Mouse (Mus musculus): ENCODE measurements around the gene Ofd1. TPM values are rescaled to one million over a fixed set of nuclear protein-coding genes. Genes with fewer than 3 reads are reported as not detected.

Ofd1 gene
- polyA plus RNA-seq, 1 experiment: 19.8 TPM

DNA sequence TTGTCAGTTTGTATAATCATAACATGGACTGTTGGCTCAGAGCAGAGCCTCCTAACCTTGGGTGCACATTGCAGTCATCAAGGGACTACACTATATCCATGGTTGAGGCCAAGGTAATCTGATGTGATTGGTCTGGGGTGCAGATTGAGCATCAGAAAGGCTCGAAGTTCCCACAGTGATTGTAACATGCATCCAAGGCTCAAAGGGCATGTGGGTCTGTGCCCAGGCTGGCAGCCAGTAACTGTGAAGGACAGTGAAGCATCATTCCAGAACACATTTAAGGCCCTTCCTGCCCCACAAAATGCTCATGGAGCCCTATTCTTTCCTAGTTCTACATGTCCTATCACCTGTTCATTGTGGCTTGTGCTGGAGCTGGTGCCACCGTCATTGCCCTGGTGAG is 56.9 kb downstream of the Ofd1 start:
- Histone ChIP-seq H3K4me3 (ENCODE audit: low read depth, low read length) (no peak overlapping the region), H3K27ac (ENCODE audit: insufficient read depth, low read length) (no peak overlapping the region), H3K9ac (ENCODE audit: low read depth, poor library complexity, severe bottlenecking) (no peak overlapping the region), H3K36me3 (ENCODE audit: control insufficient read depth, insufficient read depth, low read length, poor library complexity, severe bottlenecking) (no peaks in the 10 kb centered on the region), H3K4me1 (ENCODE audit: control insufficient read depth, insufficient read depth, low read length) (no peaks in the 10 kb centered on the region), H3K9me3 (replicated peaks; ENCODE audit: control insufficient read depth, insufficient read depth, low read length, poor library complexity, severe bottlenecking) (no peaks in the 10 kb centered on the region), H3K27me3 (ENCODE audit: control insufficient read depth, insufficient read depth, low read length, poor library complexity, severe bottlenecking) (no peaks in the 10 kb centered on the region)
- no peak for TF ChIP-seq CTCF (IDR thresholded peaks at IDR 0.05; ENCODE audit: low read depth, low read length)
- no peak for TF ChIP-seq EP300 (IDR thresholded peaks at IDR 0.05; ENCODE audit: insufficient read depth, low read depth, low read length)
- TF ChIP-seq POLR2A (IDR thresholded peaks at IDR 0.05; ENCODE audit: insufficient read depth, low read length): no peak

DNA sequence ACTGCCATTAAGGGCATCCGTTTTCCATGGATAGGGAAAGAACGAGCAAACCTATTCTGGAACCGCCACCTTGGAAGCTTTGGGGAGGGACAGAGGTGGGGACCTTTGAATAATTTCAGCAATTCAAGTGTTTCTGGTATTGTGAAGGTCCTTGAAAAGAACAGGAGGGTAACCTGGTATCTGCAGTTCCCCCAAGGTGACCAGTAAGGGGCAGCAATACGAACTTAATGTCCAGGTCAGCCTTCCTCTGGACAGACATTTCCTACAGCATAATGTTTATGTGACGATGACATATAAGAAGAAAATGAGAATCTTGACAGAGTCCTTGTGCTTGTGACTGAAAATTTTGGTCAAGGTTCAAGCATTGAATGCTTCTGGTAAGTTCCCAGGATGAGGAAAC is 61.9 kb downstream of the Ofd1 start:
- Histone ChIP-seq H3K27me3 (ENCODE audit: control insufficient read depth, insufficient read depth, low read length, poor library complexity, severe bottlenecking) (no peaks in the 10 kb centered on the region), H3K9ac (ENCODE audit: low read depth, poor library complexity, severe bottlenecking) (no peak overlapping the region), H3K9me3 (replicated peaks; ENCODE audit: control insufficient read depth, insufficient read depth, low read length, poor library complexity, severe bottlenecking) (no peaks in the 10 kb centered on the region), H3K27ac (ENCODE audit: insufficient read depth, low read length) (no peak overlapping the region), H3K4me3 (ENCODE audit: low read depth, low read length) (no peak overlapping the region), H3K4me1 (ENCODE audit: control insufficient read depth, insufficient read depth, low read length) (no peaks in the 10 kb centered on the region), H3K36me3 (ENCODE audit: control insufficient read depth, insufficient read depth, low read length, poor library complexity, severe bottlenecking) (no peaks in the 10 kb centered on the region)
- no peak for TF ChIP-seq CTCF (IDR thresholded peaks at IDR 0.05; ENCODE audit: low read depth, low read length)
- no peak for TF ChIP-seq EP300 (IDR thresholded peaks at IDR 0.05; ENCODE audit: insufficient read depth, low read depth, low read length)

DNA sequence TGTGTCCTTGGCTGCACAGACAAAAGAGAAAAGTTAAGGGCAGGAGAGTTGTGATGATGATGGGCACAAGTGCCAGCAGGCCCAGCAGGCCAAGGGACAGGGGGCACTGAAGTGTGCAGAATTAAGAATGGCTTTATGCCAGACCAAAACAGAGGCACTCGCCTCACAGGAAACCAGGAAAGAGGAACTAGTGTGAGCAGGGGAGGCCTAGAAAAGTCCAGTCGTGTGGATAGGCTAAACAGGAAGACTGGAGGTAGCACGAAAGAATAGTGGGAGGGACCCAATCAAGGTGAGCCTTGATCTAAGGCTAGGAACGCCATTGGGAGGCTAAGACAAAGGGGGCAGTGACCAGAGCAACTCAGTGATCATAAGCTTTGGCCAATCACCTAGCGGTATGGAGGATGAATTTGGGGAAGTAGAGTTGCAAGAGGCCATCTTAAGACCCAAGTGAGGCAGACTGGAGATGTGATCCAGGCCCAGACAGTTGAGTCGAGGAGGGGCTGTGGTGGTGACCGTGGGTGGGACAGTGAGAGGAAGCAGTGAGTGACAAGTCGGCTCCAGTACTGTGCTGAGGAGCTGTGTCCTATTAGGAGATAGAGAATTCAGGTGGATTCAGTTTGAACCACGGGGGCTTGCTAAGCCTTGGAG is 63.7 kb downstream of the Ofd1 start:
- Histone ChIP-seq H3K4me1 (ENCODE audit: control insufficient read depth, insufficient read depth, low read length) (no peaks in the 10 kb centered on the region), H3K9ac (ENCODE audit: low read depth, poor library complexity, severe bottlenecking) (no peak overlapping the region), H3K27ac (ENCODE audit: insufficient read depth, low read length) (no peak overlapping the region), H3K36me3 (ENCODE audit: control insufficient read depth, insufficient read depth, low read length, poor library complexity, severe bottlenecking) (no peaks in the 10 kb centered on the region), H3K27me3 (ENCODE audit: control insufficient read depth, insufficient read depth, low read length, poor library complexity, severe bottlenecking) (no peaks in the 10 kb centered on the region), H3K9me3 (replicated peaks; ENCODE audit: control insufficient read depth, insufficient read depth, low read length, poor library complexity, severe bottlenecking) (no peaks in the 10 kb centered on the region), H3K4me3 (ENCODE audit: low read depth, low read length) (no peak overlapping the region)
- TF ChIP-seq CTCF (IDR thresholded peaks at IDR 0.05; ENCODE audit: low read depth, low read length): no peak
- TF ChIP-seq EP300 (IDR thresholded peaks at IDR 0.05; ENCODE audit: insufficient read depth, low read depth, low read length): no peak
- TF ChIP-seq POLR2A (IDR thresholded peaks at IDR 0.05; ENCODE audit: insufficient read depth, low read length): no peak

DNA sequence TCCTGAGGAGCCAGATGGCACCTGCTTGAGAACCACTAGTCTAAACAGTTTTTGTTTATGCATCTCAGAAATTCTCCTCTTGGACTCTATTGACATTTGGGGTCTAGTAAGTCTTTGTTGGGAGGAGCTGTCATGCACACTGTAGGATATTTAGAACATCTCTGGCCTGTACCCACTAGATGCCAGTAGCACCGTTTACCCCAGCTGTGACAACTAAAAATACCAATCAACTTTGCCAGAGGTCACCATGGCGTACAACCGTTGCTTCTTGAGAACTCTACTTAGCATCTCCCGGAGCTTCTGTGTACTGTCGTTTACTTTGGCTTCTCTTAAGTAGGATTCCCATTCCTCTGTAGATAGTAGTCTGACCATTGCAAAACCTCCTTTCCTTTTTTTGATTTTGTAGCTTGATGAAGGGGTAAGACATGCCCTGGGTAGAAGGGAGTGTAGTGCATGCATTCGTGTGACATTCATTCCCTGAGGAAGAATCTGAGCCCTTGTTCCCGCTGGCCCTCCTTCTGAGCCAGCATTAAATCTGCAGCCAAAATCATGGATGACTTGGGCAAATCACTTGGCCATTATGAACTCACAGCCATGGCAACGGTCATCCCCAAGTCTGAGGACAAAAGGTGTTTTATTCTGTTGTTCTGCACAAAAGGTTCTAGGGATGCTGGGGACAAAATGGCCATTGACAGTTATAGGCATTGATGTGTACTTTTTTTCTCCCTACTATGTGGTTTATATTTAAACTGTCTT is 74.9 kb downstream of the Ofd1 start:
- Histone ChIP-seq H3K27me3 (ENCODE audit: control insufficient read depth, insufficient read depth, low read length, poor library complexity, severe bottlenecking) (no peaks in the 10 kb centered on the region), H3K4me3 (ENCODE audit: low read depth, low read length) (no peak overlapping the region), H3K36me3 (ENCODE audit: control insufficient read depth, insufficient read depth, low read length, poor library complexity, severe bottlenecking) (no peaks in the 10 kb centered on the region), H3K27ac (ENCODE audit: insufficient read depth, low read length) (no peak overlapping the region), H3K4me1 (ENCODE audit: control insufficient read depth, insufficient read depth, low read length) (no peaks in the 10 kb centered on the region), H3K9me3 (replicated peaks; ENCODE audit: control insufficient read depth, insufficient read depth, low read length, poor library complexity, severe bottlenecking) (no peaks in the 10 kb centered on the region), H3K9ac (ENCODE audit: low read depth, poor library complexity, severe bottlenecking) (no peak overlapping the region)
- TF ChIP-seq POLR2A (IDR thresholded peaks at IDR 0.05; ENCODE audit: insufficient read depth, low read length): no peak

DNA sequence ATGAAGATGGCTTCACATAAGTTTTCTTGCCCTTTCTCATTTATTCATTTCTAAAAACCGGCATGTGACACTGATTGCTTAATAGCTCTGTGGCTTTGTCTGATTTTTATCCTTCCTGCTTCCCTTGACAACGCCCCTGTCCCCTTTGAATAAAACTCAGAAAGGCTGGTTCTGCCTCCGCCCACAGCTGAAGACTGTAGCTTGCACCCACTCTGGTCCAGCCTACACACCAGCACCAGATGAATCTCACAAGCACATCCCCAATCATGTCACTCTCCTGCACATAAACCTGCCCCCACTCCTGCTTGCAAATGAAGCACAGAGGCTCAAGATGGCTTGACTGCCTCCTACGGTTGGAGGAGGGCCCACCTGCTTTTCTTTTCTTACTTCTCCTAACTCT is 80.0 kb downstream of the Ofd1 start:
- Histone ChIP-seq H3K27ac (ENCODE audit: insufficient read depth, low read length) (no peak overlapping the region), H3K27me3 (ENCODE audit: control insufficient read depth, insufficient read depth, low read length, poor library complexity, severe bottlenecking) (no peaks in the 10 kb centered on the region), H3K4me1 (ENCODE audit: control insufficient read depth, insufficient read depth, low read length) (no peaks in the 10 kb centered on the region), H3K9me3 (replicated peaks; ENCODE audit: control insufficient read depth, insufficient read depth, low read length, poor library complexity, severe bottlenecking) (no peaks in the 10 kb centered on the region), H3K9ac (ENCODE audit: low read depth, poor library complexity, severe bottlenecking) (no peak overlapping the region), H3K4me3 (ENCODE audit: low read depth, low read length) (no peak overlapping the region), H3K36me3 (ENCODE audit: control insufficient read depth, insufficient read depth, low read length, poor library complexity, severe bottlenecking) (no peaks in the 10 kb centered on the region)
- no peak for TF ChIP-seq POLR2A (IDR thresholded peaks at IDR 0.05; ENCODE audit: insufficient read depth, low read length)

DNA sequence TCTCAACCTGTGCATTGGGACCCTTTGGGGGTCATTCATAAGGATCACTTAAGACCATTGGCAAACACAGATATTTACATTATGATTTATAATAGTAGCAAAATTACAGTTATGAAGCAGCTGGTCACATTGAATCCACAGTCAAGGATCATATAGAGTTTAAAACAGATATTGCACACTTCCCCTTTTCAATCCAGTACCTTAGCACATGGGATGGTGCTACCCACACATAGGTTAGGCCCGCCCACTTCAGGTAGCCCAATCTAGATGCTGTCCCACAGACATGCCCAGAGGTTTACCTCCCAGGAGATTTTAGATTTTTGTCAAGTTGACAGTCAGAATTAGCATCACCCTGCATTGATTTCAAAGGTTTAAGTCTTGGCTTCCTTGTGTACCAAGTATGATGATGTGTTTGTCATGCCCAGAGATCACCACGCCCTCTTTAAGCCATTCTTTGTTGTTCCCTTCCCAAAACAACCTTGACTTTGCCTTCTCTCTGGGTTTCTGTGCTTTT is 80.5 kb downstream of the Ofd1 start:
- H3K4me1 ChIP-seq (ENCODE audit: control insufficient read depth, insufficient read depth, low read length): no peaks in the 10 kb centered on the region
- no peak overlapping the region for H3K27ac ChIP-seq (ENCODE audit: insufficient read depth, low read length)
- H3K9ac ChIP-seq (ENCODE audit: low read depth, poor library complexity, severe bottlenecking): no peak overlapping the region
- H3K36me3 ChIP-seq (ENCODE audit: control insufficient read depth, insufficient read depth, low read length, poor library complexity, severe bottlenecking): no peaks in the 10 kb centered on the region
- TF ChIP-seq POLR2A (IDR thresholded peaks at IDR 0.05; ENCODE audit: insufficient read depth, low read length) (no peak), EP300 (IDR thresholded peaks at IDR 0.05; ENCODE audit: insufficient read depth, low read depth, low read length) (no peak), CTCF (IDR thresholded peaks at IDR 0.05; ENCODE audit: low read depth, low read length) (no peak)
- H3K9me3 ChIP-seq (replicated peaks; ENCODE audit: control insufficient read depth, insufficient read depth, low read length, poor library complexity, severe bottlenecking): no peaks in the 10 kb centered on the region
- no peaks in the 10 kb centered on the region for H3K27me3 ChIP-seq (ENCODE audit: control insufficient read depth, insufficient read depth, low read length, poor library complexity, severe bottlenecking)
- H3K4me3 ChIP-seq (ENCODE audit: low read depth, low read length): no peak overlapping the region
